ENCODE assay signal across 9 mouse cellular contexts in genomic region chr9:58546630-58547360, GRCm38 (mm10). TPM values are rescaled to one million over a fixed set of nuclear protein-coding genes. Genes with fewer than 3 reads are reported as not detected.
DNase-seq lines count a peak whose midpoint lies in the region; ATAC-seq lines count a peak whose summit lies in the region.
"Had no signal": no experiment of that assay in that cellular context is flagged by ENCODE, and none has a peak within 500 bp of the region (broad histone marks: within the 10 kb centered on the region; RNA-seq: fewer than 3 reads in every experiment).

No protein-coding gene starts in this region.

- no peaks in the 10 kb centered on the region for H3K9me3 ChIP-seq in midbrain, embryonic 14.5 days (ENCODE audit: control insufficient read depth, low read length)
- no peaks in the 10 kb centered on the region for H3K9me3 ChIP-seq in midbrain, embryonic 16.5 days (replicated peaks; ENCODE audit: control insufficient read depth, low read length, poor library complexity, severe bottlenecking)

- H3K9ac ChIP-seq in midbrain, embryonic 14.5 days (replicated peaks; ENCODE audit: low read length) = no peak overlapping the region
- H3K9ac ChIP-seq in midbrain, embryonic 16.5 days (ENCODE audit: low read depth, low read length) = no peak overlapping the region
- H3K9ac ChIP-seq: hindbrain, embryonic 14.5 days had no signal

- H3K27me3 ChIP-seq in midbrain, embryonic 14.5 days (ENCODE audit: control insufficient read depth, insufficient read depth, low read length) = no peaks in the 10 kb centered on the region
- no peaks in the 10 kb centered on the region for H3K27me3 ChIP-seq in midbrain, embryonic 16.5 days (ENCODE audit: control insufficient read depth, insufficient read depth, low read depth, low read length)

- H3K4me3 ChIP-seq in midbrain, embryonic 14.5 days (replicated peaks; ENCODE audit: low read depth, low read length) = no peak overlapping the region
- H3K4me3 ChIP-seq in midbrain, embryonic 16.5 days (ENCODE audit: low read depth, low read length) = no peak overlapping the region

- no peak overlapping the region for H3K4me2 ChIP-seq in midbrain, embryonic 14.5 days (ENCODE audit: low read length)
- no peak overlapping the region for H3K4me2 ChIP-seq in midbrain, embryonic 16.5 days (ENCODE audit: low read length)
- H3K4me2 ChIP-seq: hindbrain, embryonic 14.5 days had no signal

- peak; percentile 67 for DNase-seq in adrenal gland, postnatal 10 days
- DNase-seq in adrenal gland, adult 8-10 months = no peak
- no peak for DNase-seq in midbrain, embryonic 14.5 days
- DNase-seq in frontal cortex, postnatal 36 days (ENCODE audit: low spot score in 2 of 2) = peak; percentile 51 to 73
- DNase-seq in right cerebral cortex, postnatal 25 days = peak; percentile 56
- DNase-seq in embryo, embryonic 10 days (ENCODE audit: low spot score) = no peak

- H3K4me1 ChIP-seq in midbrain, embryonic 14.5 days (ENCODE audit: control insufficient read depth, insufficient read depth, low read length) = peaks cover 11% of the 10 kb centered on the region; the same call in 1 of the 2 replicates
- H3K4me1 ChIP-seq in midbrain, embryonic 16.5 days (ENCODE audit: control insufficient read depth, insufficient read depth, low read length) = peaks cover 9% of the 10 kb centered on the region; the same call in 1 of the 2 replicates

- no peaks in the 10 kb centered on the region for H3K36me3 ChIP-seq in midbrain, embryonic 14.5 days (ENCODE audit: control insufficient read depth, insufficient read depth, low read length)
- no peaks in the 10 kb centered on the region for H3K36me3 ChIP-seq in midbrain, embryonic 16.5 days (ENCODE audit: control insufficient read depth, insufficient read depth, low read length)

- no peak for ATAC-seq in midbrain, embryonic 14.5 days (ENCODE audit: low FRiP score, low TSS enrichment)
- ATAC-seq in midbrain, embryonic 16.5 days = no peak
- no peak for ATAC-seq in erythroblast, adult 5-6 weeks (replicated peaks; ENCODE audit: low FRiP score, poor library complexity, severe bottlenecking)

- WGBS in midbrain, embryonic 14.5 days = 71% methylated on average over 11 of the region's 11 CpGs
- WGBS in midbrain, embryonic 16.5 days = 65% methylated on average over 11 of the region's 11 CpGs

- peak overlapping the region; percentile 37; the same call in 1 of the 2 replicates for H3K27ac ChIP-seq in midbrain, embryonic 14.5 days (replicated peaks; ENCODE audit: low read depth, low read length)
- no peak overlapping the region for H3K27ac ChIP-seq in midbrain, embryonic 16.5 days (ENCODE audit: low read length)
- H3K27ac ChIP-seq: hindbrain, embryonic 14.5 days had no signal

RNA-seq across cellular contexts. Expression of gene Cd276, which starts 8.4 kb away (rescaled TPM):
- 10 to 100 TPM; 16.2 to 20.9 TPM for total RNA-seq in adrenal gland, postnatal 10 days (2021)
- 10 to 100 TPM; 10.2 to 13.1 (median 10.8) TPM for total RNA-seq in adrenal gland, adult 8-10 months (2022)
- polyA plus RNA-seq in midbrain, embryonic 14.5 days (2014; fragmentation: Nextera tagmentation; extraction: Ambion mirVana) = 33.2 and 38.1 TPM in 2 replicates
- 28.9 and 30.9 TPM in 2 replicates for polyA plus RNA-seq in midbrain, embryonic 16.5 days (2015; fragmentation: Nextera tagmentation; extraction: Ambion mirVana)
- not detected in 2 replicates for total RNA-seq in erythroblast, adult 5-6 weeks (2015; ENCODE audit: low replicate concordance)
- total RNA-seq in erythroblast, adult 5-6 weeks (2017; ENCODE audit: low replicate concordance) = not detected in 2 replicates

RNA-seq across cellular contexts. Expression of gene Nptn, which starts 35.2 kb away (rescaled TPM):
- 100 to 1,000 TPM; 172 to 178 TPM for total RNA-seq in adrenal gland, postnatal 10 days (2021)
- total RNA-seq in adrenal gland, adult 8-10 months (2022) = 100 to 1,000 TPM; 139 to 182 (median 167) TPM
- 179 and 180 TPM in 2 replicates for polyA plus RNA-seq in midbrain, embryonic 14.5 days (2014; fragmentation: Nextera tagmentation; extraction: Ambion mirVana)
- 174 and 197 TPM in 2 replicates for polyA plus RNA-seq in midbrain, embryonic 16.5 days (2015; fragmentation: Nextera tagmentation; extraction: Ambion mirVana)
- 256 and 349 TPM in 2 replicates for total RNA-seq in erythroblast, adult 5-6 weeks (2015; ENCODE audit: low replicate concordance)
- 122 and 135 TPM in 2 replicates for total RNA-seq in erythroblast, adult 5-6 weeks (2017; ENCODE audit: low replicate concordance)

RNA-seq across cellular contexts. Expression of gene Insyn1, which starts 58.4 kb away (rescaled TPM):
- 10 to 100 TPM in 1 of 2 experiments, 1 to 10 TPM in 1; 9.6 to 10.7 TPM for total RNA-seq in adrenal gland, postnatal 10 days (2021)
- total RNA-seq in adrenal gland, adult 8-10 months (2022) = 10 to 100 TPM; 10.8 to 13.7 (median 12.4) TPM
- 10.5 and 21.2 TPM in 2 replicates for polyA plus RNA-seq in midbrain, embryonic 14.5 days (2014; fragmentation: Nextera tagmentation; extraction: Ambion mirVana)
- polyA plus RNA-seq in midbrain, embryonic 16.5 days (2015; fragmentation: Nextera tagmentation; extraction: Ambion mirVana) = 6.7 and 7.2 TPM in 2 replicates
- not detected in 2 replicates for total RNA-seq in erythroblast, adult 5-6 weeks (2015; ENCODE audit: low replicate concordance)
- total RNA-seq in erythroblast, adult 5-6 weeks (2017; ENCODE audit: low replicate concordance) = not detected in 2 replicates

Comparison
In these comparisons a context has a peak if more than half of its experiments do, and no peak if none do; other contexts are left out.
1. DNase-seq: peak in adrenal gland, postnatal 10 days (single experiment), frontal cortex, postnatal 36 days (2 of 2) and right cerebral cortex, postnatal 25 days (single experiment); none in adrenal gland, adult 8-10 months (single experiment), midbrain, embryonic 14.5 days (single experiment) and embryo, embryonic 10 days (single experiment).
2. RNA of gene Cd276, which starts 8.4 kb away (total RNA-seq): 16.2 to 20.9 TPM in adrenal gland, postnatal 10 days and 10.2 to 13.1 TPM in adrenal gland, adult 8-10 months; not detected in erythroblast, adult 5-6 weeks; every median in the first group is over 10 times any median in the second.
3. RNA of gene Insyn1, which starts 58.4 kb away (total RNA-seq): 10.8 to 13.7 TPM in adrenal gland, adult 8-10 months and 9.6 to 10.7 TPM in adrenal gland, postnatal 10 days; not detected in erythroblast, adult 5-6 weeks; every median in the first group is over 10 times any median in the second.